Mouse (Mus musculus): ENCODE measurements at regions not wholly inside any gene's neighbourhood (a gene's known extent, or its start where the extent isn't known, plus 50 kb on each side); places are given as distances from the start of the nearest gene placed in this dataset.

GRCm38 (mm10) chr1:72936681-72937465 is 62.2 kb upstream of the Igfbp5 start:
- WGBS: 93% methylated on average over 5 of the region's 5 CpGs
- DNase-seq (ENCODE audit: extremely low spot score, low spot score): no peak
- Histone ChIP-seq H3K4me3 (no peak overlapping the region), H3K27me3 (ENCODE audit: poor library complexity, severe bottlenecking) (no peaks in the 10 kb centered on the region), H3K27ac (no peak overlapping the region), H3K9me3 (no peaks in the 10 kb centered on the region), H3K36me3 (replicated peaks) (no peaks in the 10 kb centered on the region), H3K4me1 (no peaks in the 10 kb centered on the region)

- H3K9me3 ChIP-seq: no peaks in the 10 kb centered on the region
- H3K27ac ChIP-seq: no peak overlapping the region
- no peaks in the 10 kb centered on the region for H3K27me3 ChIP-seq (ENCODE audit: poor library complexity, severe bottlenecking)
- H3K4me3 ChIP-seq: no peak overlapping the region
- DNase-seq (ENCODE audit: extremely low spot score, low spot score): no peak
- no peaks in the 10 kb centered on the region for H3K36me3 ChIP-seq (replicated peaks)
- H3K4me1 ChIP-seq: no peaks in the 10 kb centered on the region
- 68% methylated on average over 5 of the region's 5 CpGs for WGBS
These were observed 61.5 kb upstream of the Igfbp5 start for GRCm38 (mm10) chr1:72936231-72936630.

- no peaks in the 10 kb centered on the region for H3K27me3 ChIP-seq (ENCODE audit: poor library complexity, severe bottlenecking)
- WGBS: 87% methylated on average over 4 of the region's 4 CpGs
- no peak for DNase-seq (ENCODE audit: extremely low spot score, low spot score)
- no peak overlapping the region for H3K27ac ChIP-seq
- H3K9me3 ChIP-seq: no peaks in the 10 kb centered on the region
- H3K4me1 ChIP-seq: no peaks in the 10 kb centered on the region
- H3K4me3 ChIP-seq: no peak overlapping the region
- H3K36me3 ChIP-seq (replicated peaks): no peaks in the 10 kb centered on the region
These were observed 60.4 kb upstream of the Igfbp5 start for GRCm38 (mm10) chr1:72935084-72935483.

- no peaks in the 10 kb centered on the region for H3K27me3 ChIP-seq (ENCODE audit: poor library complexity, severe bottlenecking)
- H3K27ac ChIP-seq: no peak overlapping the region
- no peaks in the 10 kb centered on the region for H3K4me1 ChIP-seq
- no peaks in the 10 kb centered on the region for H3K36me3 ChIP-seq (replicated peaks)
- 94% methylated on average over 4 of the region's 4 CpGs for WGBS
- no peak for DNase-seq (ENCODE audit: extremely low spot score, low spot score)
- no peaks in the 10 kb centered on the region for H3K9me3 ChIP-seq
- H3K4me3 ChIP-seq: no peak overlapping the region
These were observed 55.1 kb upstream of the Igfbp5 start for GRCm38 (mm10) chr1:72929774-72930173.
